Mouse (Mus musculus): ENCODE results near the gene Pon3. TPM values are rescaled to one million over a fixed set of nuclear protein-coding genes. Genes with fewer than 3 reads are reported as not detected.

Pon3 gene
- 12.9 TPM for polyA plus RNA-seq (2017; shearing (Covaris generic))

DNA sequence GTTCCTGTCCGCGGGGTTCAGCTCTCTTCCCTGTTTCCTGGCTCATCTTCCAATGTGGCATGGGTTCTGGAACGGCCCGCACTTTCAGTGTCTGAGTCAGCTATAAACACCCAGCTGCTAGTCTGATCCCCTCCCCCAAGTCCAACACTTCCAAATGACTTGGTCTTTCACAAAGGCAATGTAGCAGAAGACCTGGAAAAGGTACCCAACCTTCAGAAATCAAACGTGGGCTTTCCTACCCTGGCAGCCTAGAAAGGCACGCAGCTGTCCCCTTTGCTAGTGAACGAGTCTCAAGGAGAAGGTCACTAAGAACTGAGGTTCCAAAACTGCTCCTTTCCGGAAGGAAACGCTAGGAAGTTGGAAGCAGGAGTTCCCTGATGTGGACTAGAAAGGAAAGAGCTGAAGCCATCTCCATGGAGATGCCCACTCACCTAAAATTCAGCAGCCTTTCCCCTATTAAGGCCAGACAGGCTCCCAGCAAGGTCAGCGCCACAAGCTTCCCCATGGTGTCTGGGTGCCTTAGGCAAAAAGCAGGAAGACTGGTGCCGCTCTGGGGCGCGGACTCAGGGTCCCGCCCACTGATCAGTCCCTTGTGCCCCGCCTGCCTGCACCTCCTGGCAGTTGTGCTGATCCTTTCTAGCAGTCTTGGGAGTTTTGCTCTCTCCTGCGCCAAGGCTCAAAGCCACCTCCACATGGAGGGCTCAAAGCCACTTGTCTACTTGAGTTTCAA is at the start of gene Pon3:
Gene Pon3, minus strand, starts transcription at position 565 of the 730 bp plus-strand sequence.

DNA sequence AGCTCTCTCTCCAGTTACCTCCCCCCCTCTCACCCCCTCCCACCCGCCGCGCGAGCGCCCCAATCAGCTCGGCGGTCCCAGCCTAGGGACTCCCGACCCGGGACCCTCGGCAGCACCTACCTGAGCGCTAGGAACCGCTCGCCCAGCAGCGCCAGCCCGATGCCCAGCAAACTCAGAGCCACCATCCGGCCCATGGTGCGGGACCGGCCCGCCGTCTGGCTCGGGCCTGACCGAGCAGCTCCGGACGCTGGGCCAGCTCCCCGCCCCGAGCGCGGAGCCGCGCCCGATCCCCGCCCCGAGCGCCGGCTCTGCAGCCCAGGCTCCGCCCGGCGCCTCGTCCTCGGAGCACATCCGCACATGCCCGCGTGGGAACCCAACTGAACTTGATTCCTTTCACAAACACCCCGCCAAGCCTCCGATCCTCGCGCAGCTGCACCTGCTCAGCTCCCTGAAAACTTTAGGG is 42.0 kb upstream of the Pon3 start, which contains the start of gene Pon2:
Gene Pon2, minus strand, starts transcription at position 364 of the 463 bp plus-strand sequence.

DNA sequence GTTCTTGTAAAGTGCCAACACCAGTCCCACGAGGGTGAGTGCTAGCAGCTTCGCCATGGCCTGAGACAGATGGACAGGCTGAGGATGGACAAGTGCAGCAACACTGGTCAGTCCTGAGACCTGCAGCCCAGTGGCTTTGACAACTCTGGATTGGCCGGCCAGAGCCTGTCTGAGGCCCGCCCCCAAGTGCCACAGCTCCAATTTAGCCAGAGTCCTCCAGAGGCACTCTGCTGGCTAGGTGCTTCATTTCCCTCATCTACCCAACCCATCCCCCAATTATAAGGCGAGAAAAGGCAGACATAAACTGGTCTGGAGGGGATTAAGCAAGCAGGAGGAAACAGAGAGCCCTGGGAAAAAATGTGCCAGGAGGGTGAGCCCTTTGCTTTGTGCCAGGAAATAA is 62.4 kb downstream of the Pon3 start, which contains the start of gene Pon1:
Gene Pon1, minus strand, starts transcription at position 254 of the 400 bp plus-strand sequence.

Other genes with a start within 250 kb of the Pon3 start
- not detected for gene Pon1, start 62.3 kb downstream of the Pon3 start, polyA plus RNA-seq (2017; shearing (Covaris generic))
- 95.6 TPM for gene Pon2, start 42.2 kb upstream of the Pon3 start, polyA plus RNA-seq (2017; shearing (Covaris generic))
- not detected for gene Asb4, start 127.1 kb upstream of the Pon3 start, polyA plus RNA-seq (2017; shearing (Covaris generic))
- not detected for gene Pdk4, start 240.0 kb upstream of the Pon3 start, polyA plus RNA-seq (2017; shearing (Covaris generic))